Mouse (Mus musculus) MEL (cell line): ENCODE measurements around the gene March5. TPM values are rescaled to one million over a fixed set of nuclear protein-coding genes. Genes with fewer than 3 reads are reported as not detected.
"Not testable (repeated sequence)": the region's sequence is repeated elsewhere in the genome, so short reads cannot be mapped to it uniquely, and the experiment has no call there.

Experiments used
- DNase-seq: peaks from one replicate; pipeline ENCODE4 v3.0.0; 2011; ENCODE audit warnings: low read depth, low spot score
- H3K27ac ChIP-seq: 2 replicates; pipeline ENCODE4 v1.5.1; 2012; ENCODE audit warnings: low read depth, mild to moderate bottlenecking, control low read depth, low read length, moderate library complexity; ENCODE audit not compliant: control insufficient read depth
- H3K27me3 ChIP-seq, 2 experiments: fragments of 150-350 bp in 1 of 2; sonication (generic) in 1 of 2; 2 replicates each; pipeline ENCODE4 v1.6.1; 2012; ENCODE audit warnings: low read length in 2 of 2, mild to moderate bottlenecking in 2 of 2, improper control_type of control experiment in 1 of 2, moderate library complexity in 1 of 2; ENCODE audit not compliant: insufficient read depth in 2 of 2, control insufficient read depth in 1 of 2
- H3K36me3 ChIP-seq, 2 experiments: 2 replicates each; pipeline ENCODE4 v1.6.1; 2012 to 2014; ENCODE audit warnings: low read length in 2 of 2, improper control_type of control experiment in 1 of 2, inconsistent platforms in 1 of 2, mild to moderate bottlenecking in 1 of 2; ENCODE audit not compliant: insufficient read depth in 2 of 2, control insufficient read depth in 1 of 2
- H3K4me1 ChIP-seq, 2 experiments: fragments of 150-350 bp in 1 of 2; sonication (generic) in 1 of 2; 2 replicates each; pipeline ENCODE4 v1.6.1; 2012; ENCODE audit warnings: low read length in 2 of 2, improper control_type of control experiment in 1 of 2, mild to moderate bottlenecking in 1 of 2; ENCODE audit not compliant: insufficient read depth in 2 of 2, control insufficient read depth in 1 of 2
- H3K4me3 ChIP-seq, 2 experiments: fragments of 150-350 bp in 1 of 2; sonication (generic) in 1 of 2; 2 replicates each; pipeline ENCODE4 v1.5.1; 2012; ENCODE audit warnings: low read depth in 2 of 2, low read length in 2 of 2, mild to moderate bottlenecking in 2 of 2, moderate library complexity in 2 of 2, control low read depth in 1 of 2, improper control_type of control experiment in 1 of 2; ENCODE audit not compliant: control insufficient read depth in 1 of 2, insufficient read depth in 1 of 2
- H3K79me2 ChIP-seq: 2 replicates; pipeline ENCODE4 v1.6.1; 2012; ENCODE audit warnings: mild to moderate bottlenecking, low read length, moderate library complexity; ENCODE audit not compliant: control insufficient read depth, poor library complexity, insufficient read depth
- H3K9ac ChIP-seq: 2 replicates; pipeline ENCODE4 v1.6.1; 2012; ENCODE audit warnings: low read depth, mild to moderate bottlenecking, control low read depth, low read length, moderate library complexity; ENCODE audit not compliant: control insufficient read depth, poor library complexity, severe bottlenecking
- H3K9me3 ChIP-seq: fragments of 150-350 bp; sonication (generic); replicated peaks from 2 replicates; pipeline ENCODE4 v1.6.1; 2012; ENCODE audit warnings: mild to moderate bottlenecking, low read length, improper control_type of control experiment, moderate library complexity; ENCODE audit not compliant: insufficient read depth
- BHLHE40 ChIP-seq: IDR thresholded peaks from 2 replicates; pipeline ENCODE4 v1.6.1; 2012; ENCODE audit warnings: low read depth, mild to moderate bottlenecking, inconsistent platforms, low read length, improper control_type of control experiment, borderline replicate concordance
- CHD1 ChIP-seq: IDR thresholded peaks from 2 replicates; pipeline ENCODE4 v1.6.1; 2012; ENCODE audit warnings: low read depth, mild to moderate bottlenecking, inconsistent platforms, low read length, improper control_type of control experiment
- ELF1 ChIP-seq: IDR thresholded peaks from 2 replicates; pipeline ENCODE4 v1.6.1; 2014; ENCODE audit warnings: low read depth, mild to moderate bottlenecking, inconsistent platforms, low read length, improper control_type of control experiment, moderate library complexity
- EP300 ChIP-seq, 2 experiments: IDR thresholded peaks; 2 replicates each; pipeline ENCODE4 v1.6.1; 2011; ENCODE audit warnings: improper control_type of control experiment in 2 of 2, low read length in 2 of 2, low read depth in 1 of 2, mild to moderate bottlenecking in 1 of 2
- ETS1 ChIP-seq: IDR thresholded peaks from 2 replicates; pipeline ENCODE4 v1.6.1; 2012; ENCODE audit warnings: low read depth, mild to moderate bottlenecking, inconsistent platforms, low read length, improper control_type of control experiment, moderate library complexity
- GABPA ChIP-seq: IDR thresholded peaks from 2 replicates; pipeline ENCODE4 v1.6.1; 2012; ENCODE audit warnings: low read depth, mild to moderate bottlenecking, inconsistent platforms, low read length, improper control_type of control experiment, moderate library complexity
- GATA1 ChIP-seq: IDR thresholded peaks from 2 replicates; pipeline ENCODE4 v1.6.1; 2011; ENCODE audit warnings: low read depth, low read length, improper control_type of control experiment
- KAT2A ChIP-seq: conservative IDR thresholded peaks from 2 replicates; pipeline ENCODE4 v1.6.1; 2012; ENCODE audit warnings: low read depth, low read length, improper control_type of control experiment, inconsistent platforms
- MAX ChIP-seq: IDR thresholded peaks from 2 replicates; pipeline ENCODE4 v1.6.1; 2011; ENCODE audit warnings: low read length, improper control_type of control experiment
- MAZ ChIP-seq: IDR thresholded peaks from 2 replicates; pipeline ENCODE4 v1.6.1; 2012; ENCODE audit warnings: low read depth, mild to moderate bottlenecking, inconsistent platforms, low read length, improper control_type of control experiment
- MXI1 ChIP-seq: IDR thresholded peaks from 2 replicates; pipeline ENCODE4 v1.6.1; 2011; ENCODE audit warnings: mild to moderate bottlenecking, low read depth, low read length, improper control_type of control experiment
- MYB ChIP-seq: IDR thresholded peaks from 2 replicates; pipeline ENCODE4 v1.6.1; 2011; ENCODE audit warnings: mild to moderate bottlenecking, low read depth, low read length, improper control_type of control experiment
- MYC ChIP-seq: IDR thresholded peaks from 2 replicates; pipeline ENCODE4 v1.6.1; 2011; ENCODE audit warnings: low read depth, mild to moderate bottlenecking, low read length, improper control_type of control experiment, moderate library complexity
- RCOR1 ChIP-seq: IDR thresholded peaks from 2 replicates; pipeline ENCODE4 v1.6.1; 2012; ENCODE audit warnings: low read depth, mild to moderate bottlenecking, inconsistent platforms, low read length, improper control_type of control experiment
- SIN3A ChIP-seq: IDR thresholded peaks from 2 replicates; pipeline ENCODE4 v1.6.1; 2012; ENCODE audit warnings: low read length, improper control_type of control experiment, inconsistent platforms
- TAL1 ChIP-seq: IDR thresholded peaks from 2 replicates; pipeline ENCODE4 v1.6.1; 2012; ENCODE audit warnings: mild to moderate bottlenecking, inconsistent platforms, low read length, moderate library complexity, mixed read lengths
- TCF12 ChIP-seq: IDR thresholded peaks from 2 replicates; pipeline ENCODE4 v1.6.1; 2014; ENCODE audit warnings: low read depth, mild to moderate bottlenecking, inconsistent platforms, low read length, improper control_type of control experiment, moderate library complexity
- ZNF384 ChIP-seq: IDR thresholded peaks from 2 replicates; pipeline ENCODE4 v1.6.1; 2012; ENCODE audit warnings: low read depth, mild to moderate bottlenecking, inconsistent platforms, low read length, improper control_type of control experiment
- polyA plus RNA-seq, 2 experiments: library from polyadenylated mRNA; stranded (reverse) in 1 of 2; unstranded in 1 of 2; fragments of >175 nt in 1 of 2; fragments of >200 nt in 1 of 2; gene quantifications; 2 replicates each; pipeline versions ENCODE4 v1.2.1 to v1.2.4; 2012; ENCODE audit warnings: low replicate concordance in 2 of 2, low read depth in 1 of 2; ENCODE audit not compliant: insufficient read length in 2 of 2, insufficient read depth in 1 of 2, missing spikeins in 1 of 2
- total RNA-seq: library from RNA; depleted of rRNA; stranded (reverse); fragments of 300-350 nt; gene quantifications from 2 replicates; pipeline ENCODE4 v1.2.3, GENCODE M21; 2012

The March5 gene
- total and polyA plus RNA-seq, 3 experiments: 68.5 to 83.5 TPM; not detected in 1

GRCm38 (mm10) chr19:37225197-37225862 lies 18.0 kb downstream of the March5 start:
- Histone ChIP-seq H3K27me3 (no peaks in the 10 kb centered on the region), H3K4me1 (peaks cover 5 to 7% of the 10 kb centered on the region in 2 experiments), H3K79me2 (no peaks in the 10 kb centered on the region), H3K9me3 (no peaks in the 10 kb centered on the region), H3K4me3 (no peak overlapping the region), H3K27ac (no peak overlapping the region), H3K36me3 (peaks cover 2 to 11% of the 10 kb centered on the region in 2 experiments; a peak in 2 of 4 replicates), H3K9ac (no peak overlapping the region)
- DNase-seq: peak; percentile 57
- no peak for TF ChIP-seq GABPA
- TF ChIP-seq RCOR1: peak; percentile 25; the same call in 1 of the 2 replicates
- peak; percentile 48 to 54; a peak in 3 of 4 replicates for TF ChIP-seq EP300 (IDR thresholded peaks at IDR 0.05; ENCODE audit: low read depth in 1 of 2, low read length in 2 of 2)
- 0 out of 2 replicates have a peak, but pooled peaks have one; percentile 36 for TF ChIP-seq ZNF384
- TF ChIP-seq CHD1: no peak
- TF ChIP-seq GATA1: peak; percentile 55
- peak; percentile 69; the same call in 1 of the 2 replicates for TF ChIP-seq TCF12

DNA sequence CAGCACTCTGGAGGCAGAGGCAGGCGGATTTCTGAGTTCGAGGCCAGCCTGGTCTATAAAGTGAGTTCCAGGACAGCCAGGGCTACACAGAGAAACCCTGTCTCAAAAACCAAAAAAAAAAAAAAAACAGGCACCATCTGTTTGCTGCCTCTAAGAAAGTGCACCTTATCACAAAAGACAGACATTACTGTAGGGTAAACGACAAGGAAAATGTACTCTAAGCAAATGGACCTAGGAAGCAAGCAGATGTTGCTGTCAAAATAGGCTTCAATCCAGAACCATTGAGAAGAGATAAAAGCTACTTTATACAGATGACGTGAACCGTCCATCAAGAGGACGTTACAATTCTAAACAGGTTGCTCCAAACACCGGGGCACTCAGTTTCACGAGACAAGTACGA lies 25.3 kb downstream of the March5 start:
- not testable (repeated sequence) for H3K9me3 ChIP-seq, H3K9ac ChIP-seq, H3K27ac ChIP-seq, H3K27me3 ChIP-seq, H3K79me2 ChIP-seq
- H3K4me3 ChIP-seq: peak overlapping the region in 1 of 2 experiments; percentile 28; a peak in 1 of 4 replicates
- TF ChIP-seq MAX (peak; percentile 38; the same call in 1 of the 2 replicates), TAL1 (peak; percentile 90), GATA1 (peak; percentile 82), ZNF384 (peak; percentile 94), TCF12 (peak; percentile 96), RCOR1 (peak; percentile 53), MYC (0 out of 2 replicates have a peak, but pooled peaks have one; percentile 36), ETS1 (peak; percentile 93), MXI1 (peak; percentile 62), MYB (peak; percentile 49), EP300 (IDR thresholded peaks at IDR 0.05; ENCODE audit: low read depth in 1 of 2, low read length in 2 of 2) (peak; percentile 82 to 85), KAT2A (0 out of 2 replicates have a peak, but pooled peaks have one; percentile 15), BHLHE40 (peak; percentile 52; the same call in 1 of the 2 replicates), SIN3A (peak; percentile 58), ELF1 (0 out of 2 replicates have a peak, but pooled peaks have one; percentile 33), MAZ (peak; percentile 36; the same call in 1 of the 2 replicates)
- H3K4me1 ChIP-seq: peaks cover 16 to 23% of the 10 kb centered on the region in 2 experiments
- H3K36me3 ChIP-seq: peaks cover 0 to 18% of the 10 kb centered on the region in 2 experiments; a peak in 2 of 4 replicates
- DNase-seq: peak; percentile 83
